Mouse (Mus musculus) E14TG2a.4 (cell line): ENCODE results near the gene Vps11.

Experiments used
- CTCF ChIP-seq: conservative IDR thresholded peaks from 2 replicates; pipeline ENCODE4 v1.5.1; 2014; ENCODE audit warnings: low read length
- NANOG ChIP-seq: IDR thresholded peaks from 2 replicates; pipeline ENCODE4 v1.6.1; 2014; ENCODE audit warnings: borderline replicate concordance, low read length, mixed read lengths
- POU5F1 ChIP-seq: IDR thresholded peaks from 2 replicates; pipeline ENCODE4 v1.6.1; 2014; ENCODE audit warnings: low read length, borderline replicate concordance

DNA sequence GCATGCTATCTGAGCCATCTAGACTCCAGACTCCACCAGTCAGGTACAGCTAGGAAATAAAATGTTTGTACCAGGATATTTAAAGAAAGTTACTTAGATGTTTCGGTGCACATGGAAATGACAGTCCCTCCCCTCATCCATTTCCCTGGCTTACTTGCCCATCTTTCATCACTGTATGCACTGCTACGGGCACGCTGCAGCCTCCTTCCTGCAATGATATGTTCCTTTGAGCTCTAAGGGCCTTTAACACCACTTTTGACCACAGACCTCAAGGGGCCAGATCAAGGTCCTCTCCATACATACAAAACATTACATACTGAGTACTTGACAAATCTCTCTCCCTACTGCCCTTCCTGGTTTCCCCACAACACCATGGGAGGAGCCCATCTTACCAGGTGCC is 24.5 kb downstream of the Vps11 start:
- TF ChIP-seq CTCF (no peak), NANOG (no peak), POU5F1 (no peak)
